ENCODE assay signal across 24 mouse cellular contexts in genomic region chr8:41529581-41529980, GRCm38 (mm10).
"Had no signal": no experiment of that assay in that cellular context is flagged by ENCODE, and none has a peak within 500 bp of the region (broad histone marks: within the 10 kb centered on the region; RNA-seq: fewer than 3 reads in every experiment).

No protein-coding gene starts in this region.

- H3K36me3 ChIP-seq: heart, embryonic 10.5 days; heart, embryonic 12.5 days; hindbrain, embryonic 10.5 days; hindbrain, embryonic 13.5 days; intestine, embryonic 15.5 days; limb, embryonic 12.5 days; limb, embryonic 15.5 days; liver, embryonic 12.5 days had no signal

- H3K4me2 ChIP-seq: heart, embryonic 12.5 days; hindbrain, embryonic 13.5 days; intestine, embryonic 15.5 days; limb, embryonic 12.5 days; limb, embryonic 15.5 days; liver, embryonic 12.5 days had no signal

- H3K27ac ChIP-seq: gastrocnemius, adult 2 months; heart, embryonic 10.5 days; hindbrain, embryonic 10.5 days; hindbrain, embryonic 13.5 days; intestine, embryonic 15.5 days; layer of hippocampus, adult 2 months; left cerebral cortex, adult 2 months; limb, embryonic 12.5 days; limb, embryonic 15.5 days; liver, embryonic 12.5 days had no signal

- DNase-seq: gastrocnemius, adult 2 months; gastrocnemius, postnatal 10 days; gastrocnemius, postnatal 25 days; heart, adult 18-20 months; heart, postnatal 10 days; heart, postnatal 4 days; kidney, adult 18-20 months; kidney, adult 8-10 months; kidney, postnatal 10 days; kidney, postnatal 25 days; kidney, postnatal 4 days had no signal

- H3K9me3 ChIP-seq: heart, embryonic 10.5 days; heart, embryonic 12.5 days; hindbrain, embryonic 13.5 days; intestine, embryonic 15.5 days; limb, embryonic 12.5 days; limb, embryonic 15.5 days; liver, embryonic 12.5 days had no signal

- H3K4me1 ChIP-seq: heart, embryonic 10.5 days; heart, embryonic 12.5 days; hindbrain, embryonic 10.5 days; hindbrain, embryonic 13.5 days; intestine, embryonic 15.5 days; liver, embryonic 12.5 days had no signal

- H3K27me3 ChIP-seq: heart, embryonic 12.5 days; hindbrain, embryonic 13.5 days; intestine, embryonic 15.5 days; limb, embryonic 12.5 days; liver, embryonic 12.5 days had no signal

- H3K4me3 ChIP-seq: gastrocnemius, adult 2 months; heart, embryonic 10.5 days; heart, embryonic 12.5 days; hindbrain, embryonic 10.5 days; hindbrain, embryonic 13.5 days; intestine, embryonic 15.5 days; layer of hippocampus, adult 2 months; left cerebral cortex, adult 2 months; limb, embryonic 12.5 days; limb, embryonic 15.5 days; liver, embryonic 12.5 days had no signal

- H3K9ac ChIP-seq: heart, embryonic 12.5 days; hindbrain, embryonic 13.5 days; intestine, embryonic 15.5 days; limb, embryonic 12.5 days; limb, embryonic 15.5 days; liver, embryonic 12.5 days had no signal

- ATAC-seq: hindbrain, embryonic 16.5 days; inflammation-experienced regulatory T-cells, adult 6 months; intestine, embryonic 15.5 days; intestine, postnatal 0 days; liver, embryonic 12.5 days had no signal
